Mouse (Mus musculus) neural tube, embryonic 11.5 days (tissue): ENCODE measurements around the gene Acvr1. TPM values are rescaled to one million over a fixed set of nuclear protein-coding genes. Genes with fewer than 3 reads are reported as not detected.

Source experiments
- ATAC-seq: fragments of 200-750 bp; cut with Nextera tagmentation; 2 replicates; pipeline ENCODE4 v1.8.0; 2017; ENCODE audit warnings: moderate number of reproducible peaks, mild to moderate bottlenecking, moderate TSS enrichment, moderate library complexity; ENCODE audit not compliant: insufficient read depth, low FRiP score, low TSS enrichment
- DNase-seq: peaks from one replicate; pipeline ENCODE4 v3.0.0-alpha.2; 2015; ENCODE audit warnings: low spot score
- H3K27ac ChIP-seq: fragments of 300-500 bp; sonication (generic); 2 replicates; pipeline ENCODE4 v1.5.1; 2014; ENCODE audit warnings: low read depth, mild to moderate bottlenecking, low read length
- H3K27me3 ChIP-seq: fragments of 300-500 bp; sonication (generic); 2 replicates; pipeline ENCODE4 v1.6.1; 2014; ENCODE audit warnings: mild to moderate bottlenecking, low read length, mixed read lengths; ENCODE audit not compliant: control insufficient read depth, insufficient read depth
- H3K36me3 ChIP-seq: fragments of 300-500 bp; sonication (generic); 2 replicates; pipeline ENCODE4 v1.6.1; 2014; ENCODE audit warnings: mild to moderate bottlenecking, low read length, moderate library complexity, mixed read lengths; ENCODE audit not compliant: control insufficient read depth, insufficient read depth
- H3K4me1 ChIP-seq: fragments of 300-500 bp; sonication (generic); 2 replicates; pipeline ENCODE4 v1.6.1; 2014; ENCODE audit warnings: low read length, mixed read lengths; ENCODE audit not compliant: control insufficient read depth, insufficient read depth
- H3K4me2 ChIP-seq: fragments of 300-500 bp; sonication (generic); 2 replicates; pipeline ENCODE4 v1.6.1; 2014; ENCODE audit warnings: low read depth, mild to moderate bottlenecking, moderate library complexity
- H3K4me3 ChIP-seq: fragments of 300-500 bp; sonication (generic); 2 replicates; pipeline ENCODE4 v1.5.1; 2014; ENCODE audit warnings: low read depth, low read length
- H3K9ac ChIP-seq: fragments of 300-500 bp; sonication (generic); 2 replicates; pipeline ENCODE4 v1.6.1; 2014; ENCODE audit warnings: mild to moderate bottlenecking, low read length
- H3K9me3 ChIP-seq: fragments of 300-500 bp; sonication (generic); 2 replicates; pipeline ENCODE4 v1.6.1; 2016; ENCODE audit warnings: low read length; ENCODE audit not compliant: control insufficient read depth
- WGBS: fragments of 180-500 bp; shearing (Covaris S2); extraction: QIAGEN DNeasy Blood & Tissue Kit; methylation state at CpG from one replicate; pipeline ENCODE4 v1.1.7; 2014; 5-methylcytosine and 5-hydroxymethylcytosine counted together
- polyA plus RNA-seq: library from polyadenylated mRNA; unstranded; fragments of >200 nt; fragmentation: Nextera tagmentation; extraction: Ambion mirVana; gene quantifications from 2 replicates; pipeline ENCODE4 v1.2.1, GENCODE M21; 2014

The Acvr1 gene
- polyA plus RNA-seq, 1 experiment from 2014 or later = 6.6 TPM

GRCm38 (mm10) chr2:58470290-58470689 is 96.7 kb downstream of the Acvr1 start:
- 94% methylated on average over 7 of the region's 7 CpGs for WGBS
- H3K9ac ChIP-seq = no peak overlapping the region
- no peak overlapping the region for H3K27ac ChIP-seq
- H3K4me3 ChIP-seq = no peak overlapping the region
- no peaks in the 10 kb centered on the region for H3K27me3 ChIP-seq
- H3K4me2 ChIP-seq = no peak overlapping the region
- H3K36me3 ChIP-seq = peaks cover 6% of the 10 kb centered on the region
- no peaks in the 10 kb centered on the region; the same call in 1 of the 2 replicates for H3K9me3 ChIP-seq
- H3K4me1 ChIP-seq = no peaks in the 10 kb centered on the region
- ATAC-seq (no peak), DNase-seq (no peak)

- Histone ChIP-seq H3K27me3 (no peaks in the 10 kb centered on the region), H3K36me3 (peaks cover 6% of the 10 kb centered on the region), H3K4me3 (no peak within 1 kb of the TSS), H3K9me3 (no peaks in the 10 kb centered on the region; the same call in 1 of the 2 replicates), H3K4me2 (no peak within 1 kb of the TSS), H3K4me1 (no peaks in the 10 kb centered on the region), H3K27ac (no peak within 1 kb of the TSS), H3K9ac (no peak within 1 kb of the TSS)
- ATAC-seq = no peak
- WGBS = 94% methylated on average over 7 of the region's 7 CpGs
- no peak for DNase-seq
Observed at GRCm38 (mm10) chr2:58469816-58470215, 97.1 kb downstream of the Acvr1 start, which contains the start of gene Gm17409. Gene Gm17409, plus strand, starts transcription at chr2:58470116.

- Histone ChIP-seq H3K4me3 (no peak overlapping the region), H3K4me2 (no peak overlapping the region), H3K27me3 (no peaks in the 10 kb centered on the region), H3K9me3 (no peaks in the 10 kb centered on the region), H3K9ac (no peak overlapping the region), H3K4me1 (no peaks in the 10 kb centered on the region), H3K27ac (no peak overlapping the region), H3K36me3 (peaks cover 5% of the 10 kb centered on the region)
- no peak for ATAC-seq
- WGBS = 84% methylated on average over 14 of the region's 14 CpGs
- no peak for DNase-seq
Observed at GRCm38 (mm10) chr2:58458820-58459371, 108.1 kb downstream of the Acvr1 start.

- H3K27ac ChIP-seq = no peak overlapping the region
- H3K4me1 ChIP-seq = no peaks in the 10 kb centered on the region
- no peak for DNase-seq
- H3K4me3 ChIP-seq = no peak overlapping the region
- peaks cover 2% of the 10 kb centered on the region for H3K36me3 ChIP-seq
- no peaks in the 10 kb centered on the region for H3K27me3 ChIP-seq
- H3K4me2 ChIP-seq = no peak overlapping the region
- ATAC-seq = no peak
- H3K9ac ChIP-seq = no peak overlapping the region
- WGBS = 97% methylated on average over 5 of the region's 5 CpGs
- H3K9me3 ChIP-seq = no peaks in the 10 kb centered on the region
Observed at GRCm38 (mm10) chr2:58457488-58457865, 109.5 kb downstream of the Acvr1 start.

- no peak for DNase-seq
- WGBS = 90% methylated on average over 8 of the region's 8 CpGs
- no peaks in the 10 kb centered on the region for H3K27me3 ChIP-seq
- H3K4me2 ChIP-seq = no peak overlapping the region
- no peak overlapping the region for H3K4me3 ChIP-seq
- peaks cover 2% of the 10 kb centered on the region for H3K36me3 ChIP-seq
- no peak for ATAC-seq
- H3K4me1 ChIP-seq = no peaks in the 10 kb centered on the region
- H3K9me3 ChIP-seq = no peaks in the 10 kb centered on the region
- no peak overlapping the region for H3K27ac ChIP-seq
- no peak overlapping the region for H3K9ac ChIP-seq
Observed at GRCm38 (mm10) chr2:58456843-58457487, 110.0 kb downstream of the Acvr1 start.

- Histone ChIP-seq H3K27ac (no peak overlapping the region), H3K4me2 (no peak overlapping the region), H3K4me1 (no peaks in the 10 kb centered on the region), H3K9ac (no peak overlapping the region), H3K4me3 (no peak overlapping the region), H3K36me3 (no peaks in the 10 kb centered on the region; the same call in none of the 2 replicates), H3K27me3 (no peaks in the 10 kb centered on the region), H3K9me3 (no peaks in the 10 kb centered on the region)
- ATAC-seq (no peak), DNase-seq (no peak)
- 90% methylated on average over 16 of the region's 16 CpGs for WGBS
Observed at GRCm38 (mm10) chr2:58454095-58454865, 112.7 kb downstream of the Acvr1 start.

- no peaks in the 10 kb centered on the region; the same call in 1 of the 2 replicates for H3K36me3 ChIP-seq
- ATAC-seq (no peak), DNase-seq (no peak)
- H3K9me3 ChIP-seq = no peaks in the 10 kb centered on the region
- WGBS = 93% methylated on average over 15 of the region's 15 CpGs
- H3K27ac ChIP-seq = no peak overlapping the region
- H3K4me2 ChIP-seq = no peak overlapping the region
- H3K27me3 ChIP-seq = no peaks in the 10 kb centered on the region
- no peak overlapping the region for H3K4me3 ChIP-seq
- H3K4me1 ChIP-seq = no peaks in the 10 kb centered on the region
- no peak overlapping the region for H3K9ac ChIP-seq
Observed at GRCm38 (mm10) chr2:58447001-58447400, 120.0 kb downstream of the Acvr1 start.

- no peak overlapping the region for H3K27ac ChIP-seq
- no peak overlapping the region for H3K4me2 ChIP-seq
- H3K4me3 ChIP-seq = no peak overlapping the region
- no peaks in the 10 kb centered on the region for H3K27me3 ChIP-seq
- 86% methylated on average over 4 of the region's 4 CpGs for WGBS
- ATAC-seq (no peak), DNase-seq (no peak)
- no peaks in the 10 kb centered on the region for H3K9me3 ChIP-seq
- H3K36me3 ChIP-seq = no peaks in the 10 kb centered on the region; the same call in 1 of the 2 replicates
- no peaks in the 10 kb centered on the region for H3K4me1 ChIP-seq
- H3K9ac ChIP-seq = no peak overlapping the region
Observed at GRCm38 (mm10) chr2:58443163-58443562, 123.8 kb downstream of the Acvr1 start.
